Mouse (Mus musculus) myocyte (in vitro differentiated cells): ENCODE data around the gene Alg12. TPM values are rescaled to one million over a fixed set of nuclear protein-coding genes. Genes with fewer than 3 reads are reported as not detected.

Experiments
- H3K27me3 ChIP-seq: one replicate; pipeline ENCODE4 v1.6.1; 2011; ENCODE audit not compliant: control insufficient read depth, insufficient read depth, insufficient read length
- H3K36me3 ChIP-seq: one replicate; pipeline ENCODE4 v1.6.1; 2011; ENCODE audit not compliant: control insufficient read depth, insufficient read depth
- H3K4me2 ChIP-seq: one replicate; pipeline ENCODE4 v1.6.1; 2011; ENCODE audit warnings: low read depth, control low read depth
- H3K4me3 ChIP-seq: one replicate; pipeline ENCODE4 v1.5.1; 2011; ENCODE audit warnings: mild to moderate bottlenecking, control low read depth, moderate library complexity
- H3K79me2 ChIP-seq: one replicate; pipeline ENCODE4 v1.6.1; 2011; ENCODE audit not compliant: control insufficient read depth, insufficient read depth
- H3ac ChIP-seq: one replicate; pipeline ENCODE4 v1.6.1; 2011; ENCODE audit not compliant: control insufficient read depth, insufficient read length
- CEBPB ChIP-seq: IDR thresholded peaks from 2 replicates; pipeline ENCODE4 v1.6.1; 2011; ENCODE audit warnings: mild to moderate bottlenecking, moderate library complexity; ENCODE audit not compliant: poor library complexity, insufficient read depth, severe bottlenecking
- E2F4 ChIP-seq: IDR thresholded peaks from one replicate; pipeline ENCODE4 v1.6.1; 2011; ENCODE audit warnings: mild to moderate bottlenecking, control low read depth, moderate library complexity; ENCODE audit not compliant: insufficient read depth
- MAX ChIP-seq: IDR thresholded peaks from one replicate; pipeline ENCODE4 v1.6.1; 2011; ENCODE audit warnings: low read depth, mild to moderate bottlenecking, control low read depth
- MYOD1 ChIP-seq, 3 experiments: IDR thresholded peaks; one replicate each; pipeline ENCODE4 v1.6.1; 2011; ENCODE audit warnings: control low read depth in 2 of 3, low read depth in 2 of 3, mild to moderate bottlenecking in 2 of 3, moderate library complexity in 1 of 3; ENCODE audit not compliant: insufficient read length in 2 of 3, control insufficient read depth in 1 of 3
- MYOG ChIP-seq, 3 experiments: IDR thresholded peaks; one replicate each; pipeline ENCODE4 v1.6.1; 2011; ENCODE audit warnings: control low read depth in 2 of 3, low read depth in 2 of 3, mild to moderate bottlenecking in 2 of 3; ENCODE audit not compliant: insufficient read length in 2 of 3, control insufficient read depth in 1 of 3, insufficient read depth in 1 of 3
- POLR2A ChIP-seq: IDR thresholded peaks from one replicate; pipeline ENCODE4 v1.6.1; 2011; ENCODE audit warnings: low read depth, mild to moderate bottlenecking, control low read depth, moderate library complexity; ENCODE audit not compliant: insufficient read length
- POLR2AphosphoS2 ChIP-seq: IDR thresholded peaks from one replicate; pipeline ENCODE4 v1.6.1; 2011; ENCODE audit warnings: low read depth, control low read depth; ENCODE audit not compliant: insufficient read length
- REST ChIP-seq: IDR thresholded peaks from one replicate; pipeline ENCODE4 v1.6.1; 2011; ENCODE audit warnings: mild to moderate bottlenecking, control low read depth, moderate library complexity; ENCODE audit not compliant: insufficient read depth, insufficient read length
- SRF ChIP-seq: IDR thresholded peaks from one replicate; pipeline ENCODE4 v1.6.1; 2011; ENCODE audit warnings: low read depth; ENCODE audit not compliant: control insufficient read depth, insufficient read length
- TCF12 ChIP-seq: IDR thresholded peaks from one replicate; pipeline ENCODE4 v1.6.1; 2011; ENCODE audit warnings: mild to moderate bottlenecking, control low read depth; ENCODE audit not compliant: poor library complexity, insufficient read depth, severe bottlenecking
- TCF3 ChIP-seq: IDR thresholded peaks from one replicate; pipeline ENCODE4 v1.6.1; 2011; ENCODE audit warnings: low read depth, control low read depth; ENCODE audit not compliant: insufficient read length
- USF1 ChIP-seq: IDR thresholded peaks from one replicate; pipeline ENCODE4 v1.6.1; 2011; ENCODE audit warnings: low read depth, mild to moderate bottlenecking, control low read depth, moderate library complexity
- polyA plus RNA-seq: library from polyadenylated mRNA; unstranded; fragments of >200 nt; fragmentation: generic; extraction: Trizol; gene quantifications from one replicate; pipeline ENCODE4 v1.2.1, GENCODE M21; 2012; ENCODE audit warnings: missing spikeins

The Alg12 gene
- polyA plus RNA-seq, 1 experiment, result 15.0 TPM

DNA sequence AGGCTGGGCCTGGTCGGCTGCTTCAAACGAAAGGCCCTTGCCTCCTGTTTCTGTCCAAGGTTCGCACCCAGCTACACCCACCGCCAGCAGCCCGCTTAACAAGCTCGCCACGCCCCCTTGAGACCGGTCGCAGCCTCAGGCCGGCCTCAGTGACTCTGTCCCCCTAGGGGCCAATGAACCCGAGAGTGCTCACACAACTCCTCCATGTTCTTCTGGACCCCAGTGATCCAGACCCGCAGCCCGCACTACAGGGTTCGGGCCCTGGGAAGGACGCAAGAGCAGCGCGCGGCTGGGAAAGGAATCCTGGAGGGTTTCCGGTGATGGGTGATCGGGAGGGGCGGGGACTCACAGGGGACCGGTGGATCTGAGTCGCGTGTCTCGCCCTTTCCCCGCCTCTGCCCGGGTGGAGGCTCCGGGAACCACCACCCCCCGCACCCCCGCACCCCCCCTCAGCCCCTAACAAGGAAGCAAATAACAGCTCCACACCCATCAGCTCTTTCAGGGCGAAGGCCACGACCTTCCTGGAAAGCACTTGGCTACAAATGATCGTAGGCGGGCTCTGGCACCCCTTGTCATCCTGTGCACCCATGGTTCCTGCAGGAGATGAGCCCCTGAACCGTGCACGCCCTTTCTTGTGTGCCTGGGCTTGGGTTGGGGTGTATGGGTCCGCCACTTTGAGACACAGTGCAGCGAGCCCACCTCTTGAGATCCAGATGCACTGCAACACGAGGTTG lies 18.2 kb upstream of the Alg12 start:
- TF ChIP-seq E2F4, result no peak
- no peak for TF ChIP-seq REST
- peak; percentile 33 for TF ChIP-seq POLR2A
- no peak for TF ChIP-seq CEBPB
- TF ChIP-seq TCF12, result no peak
- no peak for TF ChIP-seq MYOD1 (IDR thresholded peaks at IDR 0.05; ENCODE audit: control insufficient read depth in 1 of 3, insufficient read length in 2 of 3, low read depth in 2 of 3)
- no peak for TF ChIP-seq POLR2AphosphoS2
- Histone ChIP-seq H3K36me3 (no peaks in the 10 kb centered on the region), H3K4me2 (peak overlapping the region; percentile 100)

DNA sequence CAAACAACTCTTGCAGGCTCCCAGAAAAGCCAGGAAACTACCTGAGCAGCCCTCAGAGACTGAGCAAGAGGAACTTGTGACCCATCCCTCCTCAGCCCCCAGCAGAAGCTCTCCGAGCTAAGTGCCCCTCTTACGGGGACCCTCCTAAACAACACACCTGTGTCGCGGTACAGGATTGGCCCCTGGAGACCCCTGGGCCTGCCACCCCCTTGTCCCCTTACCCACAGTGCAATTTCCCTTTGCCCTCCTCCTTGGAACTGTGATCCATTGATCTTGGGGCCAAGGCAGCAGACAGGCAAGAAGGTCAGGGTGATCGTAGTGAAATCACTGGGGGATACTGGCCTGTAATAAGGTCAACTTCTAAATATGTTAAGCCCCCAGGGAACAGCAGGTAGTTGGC lies 17.5 kb upstream of the Alg12 start:
- H3K4me3 ChIP-seq, result peak overlapping the region; percentile 42
- TF ChIP-seq TCF12 (no peak), POLR2AphosphoS2 (no peak), MAX (no peak), MYOG (IDR thresholded peaks at IDR 0.05; ENCODE audit: control insufficient read depth in 1 of 3, insufficient read depth in 1 of 3, insufficient read length in 2 of 3, low read depth in 2 of 3) (no peak), TCF3 (no peak), CEBPB (no peak), USF1 (no peak)

More for the DNA sequence above, 18.2 kb upstream of the Alg12 start:
- H3K79me2 ChIP-seq, result no peaks in the 10 kb centered on the region
- H3K4me3 ChIP-seq, result peak overlapping the region; percentile 42
- no peak overlapping the region for H3ac ChIP-seq
- H3K27me3 ChIP-seq, result no peaks in the 10 kb centered on the region

DNA sequence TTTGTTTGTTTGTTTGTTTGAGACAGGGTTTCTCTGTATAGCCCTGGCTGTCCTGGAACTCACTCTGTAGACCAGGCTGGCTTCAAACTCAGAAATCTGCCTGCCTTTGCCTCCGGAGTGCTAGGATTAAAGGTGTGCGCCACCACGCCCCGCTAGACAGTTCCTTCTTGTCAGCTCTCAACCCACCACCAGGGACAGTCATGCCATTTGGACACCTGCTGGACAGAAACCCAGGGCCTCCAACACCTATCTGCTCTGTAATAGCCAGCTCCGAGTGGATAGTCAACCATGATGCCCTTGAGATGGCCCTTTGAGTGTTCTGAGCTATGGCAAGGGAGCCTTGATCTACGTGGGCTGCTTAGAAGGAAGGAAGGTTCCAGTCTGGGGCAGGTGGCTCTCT lies 16.9 kb upstream of the Alg12 start:
- H3K4me2 ChIP-seq, result no peak overlapping the region
- no peak overlapping the region for H3K4me3 ChIP-seq
- no peak for TF ChIP-seq E2F4
- no peak for TF ChIP-seq TCF12
- no peak for TF ChIP-seq REST
- no peak for TF ChIP-seq USF1
- no peak for TF ChIP-seq MYOG (IDR thresholded peaks at IDR 0.05; ENCODE audit: control insufficient read depth in 1 of 3, insufficient read depth in 1 of 3, insufficient read length in 2 of 3, low read depth in 2 of 3)
- TF ChIP-seq POLR2AphosphoS2, result no peak
- no peak for TF ChIP-seq MAX
- H3ac ChIP-seq, result no peak overlapping the region
- H3K36me3 ChIP-seq, result no peaks in the 10 kb centered on the region
- no peaks in the 10 kb centered on the region for H3K27me3 ChIP-seq
- no peaks in the 10 kb centered on the region for H3K79me2 ChIP-seq

More for the DNA sequence above, 17.5 kb upstream of the Alg12 start:
- H3K36me3 ChIP-seq, result no peaks in the 10 kb centered on the region
- H3ac ChIP-seq, result no peak overlapping the region
- H3K27me3 ChIP-seq, result no peaks in the 10 kb centered on the region
- no peak overlapping the region for H3K4me2 ChIP-seq
- no peaks in the 10 kb centered on the region for H3K79me2 ChIP-seq

GRCm38 (mm10) chr15:88832536-88832935 lies 13.4 kb upstream of the Alg12 start:
- Histone ChIP-seq H3K79me2 (no peaks in the 10 kb centered on the region), H3K27me3 (no peaks in the 10 kb centered on the region), H3ac (no peak overlapping the region), H3K4me2 (no peak overlapping the region), H3K36me3 (no peaks in the 10 kb centered on the region), H3K4me3 (no peak overlapping the region)
- TF ChIP-seq MYOD1 (IDR thresholded peaks at IDR 0.05; ENCODE audit: control insufficient read depth in 1 of 3, insufficient read length in 2 of 3, low read depth in 2 of 3) (no peak), TCF3 (no peak), SRF (no peak), CEBPB (no peak), POLR2A (no peak), MYOG (IDR thresholded peaks at IDR 0.05; ENCODE audit: control insufficient read depth in 1 of 3, insufficient read depth in 1 of 3, insufficient read length in 2 of 3, low read depth in 2 of 3) (no peak), TCF12 (no peak), USF1 (no peak), E2F4 (no peak), MAX (no peak), REST (no peak), POLR2AphosphoS2 (no peak)

- Histone ChIP-seq H3K27me3 (no peaks in the 10 kb centered on the region), H3ac (no peak overlapping the region), H3K36me3 (no peaks in the 10 kb centered on the region), H3K4me3 (no peak overlapping the region), H3K79me2 (no peaks in the 10 kb centered on the region), H3K4me2 (no peak overlapping the region)
- TF ChIP-seq SRF (no peak), POLR2A (no peak), TCF12 (no peak), POLR2AphosphoS2 (no peak), MYOG (IDR thresholded peaks at IDR 0.05; ENCODE audit: control insufficient read depth in 1 of 3, insufficient read depth in 1 of 3, insufficient read length in 2 of 3, low read depth in 2 of 3) (no peak), TCF3 (no peak), REST (no peak), CEBPB (no peak), MAX (no peak), E2F4 (no peak), MYOD1 (IDR thresholded peaks at IDR 0.05; ENCODE audit: control insufficient read depth in 1 of 3, insufficient read length in 2 of 3, low read depth in 2 of 3) (no peak), USF1 (no peak)
These were observed 12.4 kb upstream of the Alg12 start for GRCm38 (mm10) chr15:88831482-88831881.
